In genomic region chr11:31734091-31734490, GRCm38 (mm10) we compare ENCODE assay signal across 9 mouse cellular contexts.
A peak's percentile ranks its signal among the peaks of the same experiment; 100 is the strongest.
DNase-seq lines count a peak whose midpoint lies in the region; ATAC-seq lines count a peak whose summit lies in the region.
"Had no signal": no experiment of that assay in that cellular context is flagged by ENCODE, and none has a peak within 500 bp of the region (broad histone marks: within the 10 kb centered on the region; RNA-seq: fewer than 3 reads in every experiment).

No protein-coding gene starts in this region.

- H3K27ac ChIP-seq in hindbrain, embryonic 16.5 days (ENCODE audit: low read depth, low read length) = peak overlapping the region; percentile 62
- H3K27ac ChIP-seq in midbrain, embryonic 13.5 days = peak overlapping the region; percentile 78
- H3K27ac ChIP-seq in heart, embryonic 11.5 days (ENCODE audit: low read depth, low read length) = no peak overlapping the region

- H3K4me1 ChIP-seq in hindbrain, embryonic 16.5 days (ENCODE audit: control insufficient read depth, insufficient read depth, low read depth, low read length) = peaks cover 9% of the 10 kb centered on the region
- peaks cover 60% of the 10 kb centered on the region for H3K4me1 ChIP-seq in midbrain, embryonic 13.5 days (replicated peaks)
- H3K4me1 ChIP-seq in heart, embryonic 11.5 days (ENCODE audit: control insufficient read depth, insufficient read depth, low read length) = peaks cover 19% of the 10 kb centered on the region

- H3K9me3 ChIP-seq in hindbrain, embryonic 16.5 days (ENCODE audit: control insufficient read depth, low read length) = no peaks in the 10 kb centered on the region
- no peaks in the 10 kb centered on the region for H3K9me3 ChIP-seq in midbrain, embryonic 13.5 days
- H3K9me3 ChIP-seq in heart, embryonic 11.5 days (replicated peaks; ENCODE audit: control insufficient read depth, low read length) = no peaks in the 10 kb centered on the region

- peak; percentile 79 for ATAC-seq in hindbrain, embryonic 16.5 days
- ATAC-seq in midbrain, embryonic 13.5 days = peak; percentile 94
- ATAC-seq in heart, embryonic 11.5 days (replicated peaks; ENCODE audit: insufficient number of reproducible peaks, low FRiP score, low TSS enrichment) = no peak

- H3K4me2 ChIP-seq in hindbrain, embryonic 16.5 days (ENCODE audit: low read length) = no peak overlapping the region
- no peak overlapping the region for H3K4me2 ChIP-seq in midbrain, embryonic 13.5 days (replicated peaks)
- H3K4me2 ChIP-seq in heart, embryonic 11.5 days = no peak overlapping the region

- H3K36me3 ChIP-seq in hindbrain, embryonic 16.5 days (ENCODE audit: control insufficient read depth, insufficient read depth, low read length) = no peaks in the 10 kb centered on the region
- H3K36me3 ChIP-seq in midbrain, embryonic 13.5 days = no peaks in the 10 kb centered on the region
- no peaks in the 10 kb centered on the region for H3K36me3 ChIP-seq in heart, embryonic 11.5 days (ENCODE audit: control insufficient read depth, insufficient read depth, low read length)

- DNase-seq in MN1 (ENCODE audit: low spot score) = peak; percentile 91
- peak; percentile 66 for DNase-seq in cerebellum, adult 9-10 months
- DNase-seq in ovary, postnatal 36 days (ENCODE audit: low spot score) = no peak
- no peak for DNase-seq in urinary bladder, postnatal 25 days (ENCODE audit: low spot score)
- no peak for DNase-seq in layer of hippocampus, postnatal 14 days (ENCODE audit: low spot score in 2 of 2)
- DNase-seq: lung, postnatal 36 days had no signal

- no peaks in the 10 kb centered on the region for H3K27me3 ChIP-seq in hindbrain, embryonic 16.5 days (replicated peaks; ENCODE audit: control insufficient read depth, insufficient read depth, low read length)
- no peaks in the 10 kb centered on the region for H3K27me3 ChIP-seq in midbrain, embryonic 13.5 days
- no peaks in the 10 kb centered on the region for H3K27me3 ChIP-seq in heart, embryonic 11.5 days (ENCODE audit: control insufficient read depth, insufficient read depth, low read length)

- H3K4me3 ChIP-seq in hindbrain, embryonic 16.5 days (ENCODE audit: low read length) = no peak overlapping the region
- no peak overlapping the region for H3K4me3 ChIP-seq in midbrain, embryonic 13.5 days (replicated peaks)
- no peak overlapping the region for H3K4me3 ChIP-seq in heart, embryonic 11.5 days (ENCODE audit: low read depth, low read length)

- 26% methylated on average over 4 of the region's 4 CpGs for WGBS in hindbrain, embryonic 16.5 days
- WGBS in midbrain, embryonic 13.5 days = 20% methylated on average over 4 of the region's 4 CpGs
- WGBS in heart, embryonic 11.5 days (ENCODE audit: insufficient replicate concordance) = 57% methylated on average over 4 of the region's 4 CpGs

- H3K9ac ChIP-seq in hindbrain, embryonic 16.5 days (ENCODE audit: low read depth, low read length) = peak overlapping the region; percentile 39; the same call in 1 of the 2 replicates
- no peak overlapping the region for H3K9ac ChIP-seq in midbrain, embryonic 13.5 days (replicated peaks)
- H3K9ac ChIP-seq in heart, embryonic 11.5 days (ENCODE audit: low read depth, low read length) = no peak overlapping the region

Comparison
In these comparisons a context has a peak if more than half of its experiments do, and no peak if none do; other contexts are left out.
1. DNase-seq: peak in MN1 (single experiment) and cerebellum, adult 9-10 months (single experiment); none in ovary, postnatal 36 days (single experiment), urinary bladder, postnatal 25 days (single experiment) and layer of hippocampus, postnatal 14 days (0 of 2).